Mouse (Mus musculus) cerebellum, adult 8-10 months (tissue): ENCODE measurements around the gene Mnt.

ENCODE experiments used
- DNase-seq: peaks from one replicate; pipeline ENCODE4 v3.0.0; 2022

Gene Mnt

DNA sequence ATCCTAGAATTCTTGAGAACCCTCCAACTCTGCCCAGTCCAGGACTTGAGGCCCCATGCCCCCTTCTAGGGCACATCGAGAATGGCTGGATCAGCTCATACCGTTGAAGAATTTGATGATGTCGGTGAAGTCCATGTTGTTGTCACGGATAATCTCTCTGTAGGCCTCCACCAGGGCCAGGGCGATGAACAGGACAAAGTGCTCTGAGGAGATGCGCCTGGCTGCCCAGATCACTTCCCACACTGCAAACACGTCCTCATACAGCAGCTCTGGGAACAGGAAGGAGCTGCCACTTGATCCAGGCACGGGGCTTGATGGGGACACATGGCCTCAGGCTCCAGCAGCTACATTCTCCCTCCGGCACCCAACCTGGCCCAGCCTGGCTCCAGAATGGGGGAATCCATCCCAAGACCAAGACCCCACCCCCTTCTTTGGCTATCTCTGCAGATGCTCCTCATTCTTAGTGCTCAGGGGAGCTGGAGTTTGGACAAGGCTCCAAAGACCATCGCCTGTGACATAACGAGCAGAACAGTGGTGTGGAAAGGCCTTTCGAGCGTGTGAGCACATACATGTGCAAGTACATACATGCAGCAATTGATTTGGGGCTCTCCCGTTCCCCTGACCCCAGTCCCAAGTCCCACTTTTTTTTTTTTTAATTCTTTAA is 20.4 kb downstream of the Mnt start:
- DNase-seq: no peak

DNA sequence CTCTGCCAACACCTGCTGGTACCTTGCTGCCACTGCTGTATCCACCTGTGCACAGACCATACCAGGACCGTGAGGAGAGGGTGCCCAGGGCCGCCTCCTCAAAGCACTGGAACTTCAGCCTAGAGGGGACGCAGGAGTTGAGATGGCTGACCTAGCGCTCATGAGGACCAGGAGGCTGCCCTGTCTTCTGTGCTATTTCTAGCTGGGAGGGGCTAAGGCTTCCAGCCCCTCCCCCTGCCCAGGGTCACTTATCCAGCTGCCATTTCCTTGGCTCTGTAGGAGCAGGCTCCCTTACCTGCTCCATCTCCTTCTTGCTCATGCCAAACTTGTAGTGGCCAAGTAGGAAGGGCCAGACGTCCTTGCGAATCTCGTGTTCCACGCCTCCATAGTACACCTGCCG is 27.0 kb downstream of the Mnt start:
- DNase-seq: no peak

DNA sequence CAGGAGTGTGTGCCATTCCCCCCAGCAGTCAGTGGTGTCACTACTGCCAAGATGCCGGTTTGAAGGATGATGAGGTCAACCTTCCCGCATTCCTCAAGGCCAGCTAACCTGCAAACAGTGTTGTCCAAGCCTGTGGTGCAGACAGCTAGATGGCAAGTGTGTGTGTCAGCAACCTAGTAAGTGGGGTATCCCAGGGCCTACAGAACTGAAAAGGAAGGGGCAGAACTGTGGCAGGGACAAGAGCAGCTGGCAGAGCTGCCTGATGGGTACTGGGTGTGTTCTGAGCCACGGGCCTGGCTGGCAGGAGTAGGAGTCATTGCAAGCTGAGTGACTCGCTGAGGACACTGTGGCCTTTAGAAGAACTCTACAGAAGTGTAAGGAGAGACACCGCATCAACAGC is 31.4 kb downstream of the Mnt start:
- DNase-seq: no peak

DNA sequence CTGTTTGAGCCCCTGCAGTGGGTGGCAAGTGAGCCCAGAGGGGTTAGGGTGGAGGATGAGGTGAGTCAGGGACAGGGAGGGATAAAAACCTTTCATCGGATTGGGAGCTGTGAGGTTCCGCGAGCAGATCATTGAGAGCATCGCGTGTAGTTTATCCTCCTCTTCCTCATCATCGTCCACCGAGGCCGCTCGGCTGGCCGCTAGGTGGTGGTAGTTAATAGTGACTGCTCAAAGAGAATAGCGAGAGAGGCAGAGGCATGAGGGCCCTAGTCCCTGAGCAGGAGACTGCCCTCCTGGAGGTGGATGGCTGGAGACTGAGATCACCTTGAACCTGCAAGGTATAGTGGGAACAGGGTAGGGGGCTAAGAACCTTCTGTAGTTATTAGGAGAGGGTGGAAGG is 32.8 kb downstream of the Mnt start:
- DNase-seq: no peak

DNA sequence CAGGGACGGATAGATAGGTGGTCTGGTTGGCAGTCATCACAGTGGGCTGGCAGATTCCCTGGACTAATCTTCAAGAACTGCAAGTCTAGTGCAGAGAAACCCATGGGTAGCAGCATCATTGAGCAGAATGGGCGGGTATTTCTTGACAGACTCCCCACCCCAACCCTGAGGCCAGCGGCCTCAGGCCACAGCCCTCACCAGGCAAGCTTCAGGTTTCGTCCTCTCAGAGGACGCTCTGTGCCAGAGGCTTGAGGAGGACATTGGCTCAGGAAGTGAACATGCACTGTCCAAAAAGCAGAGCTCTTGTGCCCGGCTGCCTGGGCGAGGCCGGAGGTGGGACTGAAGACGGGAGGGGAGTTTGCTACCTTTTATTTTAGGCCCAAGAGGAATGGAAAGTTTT is 33.7 kb downstream of the Mnt start:
- DNase-seq: no peak

DNA sequence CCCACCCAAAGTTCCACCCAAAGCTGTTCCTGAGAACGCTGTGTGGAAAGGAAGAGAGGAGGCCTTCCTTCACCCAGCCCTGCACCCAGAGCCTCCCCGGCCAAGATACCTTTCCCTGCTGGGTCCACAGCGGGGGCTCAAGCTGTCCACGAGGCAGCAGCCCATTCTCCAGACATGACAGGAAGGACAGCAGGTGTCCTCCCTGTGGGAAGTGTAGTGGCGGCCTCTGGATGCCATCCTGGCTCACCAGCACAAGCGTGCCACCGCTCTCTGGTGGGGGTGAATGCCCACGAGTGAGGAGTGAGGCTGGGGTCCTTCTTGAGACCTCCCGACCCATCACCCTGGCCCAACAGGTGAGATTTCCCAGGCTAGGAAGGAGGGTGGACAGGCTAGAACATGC is 34.5 kb downstream of the Mnt start:
- no peak for DNase-seq

DNA sequence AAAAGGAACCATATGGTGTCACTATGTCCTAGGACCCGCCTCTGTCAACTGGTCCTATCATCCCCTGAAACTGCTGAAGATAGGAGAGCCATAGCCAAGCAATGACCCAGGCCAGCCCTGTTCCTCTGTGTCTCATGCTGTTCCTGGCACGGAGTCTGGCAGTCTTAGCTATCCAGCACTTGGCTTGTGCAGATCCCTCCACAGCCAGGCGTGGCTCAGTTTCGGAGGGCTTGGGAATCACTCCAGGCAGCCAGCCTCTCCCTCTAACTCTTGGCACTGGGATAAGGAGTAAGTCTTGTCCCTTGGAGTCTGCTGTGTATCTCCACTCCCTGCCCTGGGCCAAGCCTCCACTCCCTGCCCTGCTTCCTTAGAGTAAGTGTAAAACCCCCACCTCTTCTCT is 35.9 kb downstream of the Mnt start:
- DNase-seq: peak; percentile 82

DNA sequence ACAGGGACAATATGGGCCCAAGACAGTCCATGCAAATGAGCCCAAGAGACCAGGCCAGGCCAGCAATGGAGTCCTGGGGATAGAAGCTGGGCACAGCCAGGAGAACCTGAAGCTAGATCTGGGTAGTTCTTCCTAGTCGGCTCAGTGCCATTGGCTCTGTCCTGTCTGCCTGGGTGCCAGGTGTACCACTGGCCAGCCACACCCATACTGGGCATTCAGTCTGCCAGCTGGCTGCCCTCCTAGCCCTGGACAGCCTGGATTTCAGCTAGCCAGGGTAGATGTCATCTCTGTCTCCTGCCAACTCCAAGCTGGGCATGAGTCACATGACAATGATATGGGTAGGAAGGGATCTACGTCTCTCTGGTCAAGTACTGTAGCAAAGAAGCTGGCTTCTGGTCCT is 36.5 kb downstream of the Mnt start:
- peak; percentile 90 for DNase-seq

DNA sequence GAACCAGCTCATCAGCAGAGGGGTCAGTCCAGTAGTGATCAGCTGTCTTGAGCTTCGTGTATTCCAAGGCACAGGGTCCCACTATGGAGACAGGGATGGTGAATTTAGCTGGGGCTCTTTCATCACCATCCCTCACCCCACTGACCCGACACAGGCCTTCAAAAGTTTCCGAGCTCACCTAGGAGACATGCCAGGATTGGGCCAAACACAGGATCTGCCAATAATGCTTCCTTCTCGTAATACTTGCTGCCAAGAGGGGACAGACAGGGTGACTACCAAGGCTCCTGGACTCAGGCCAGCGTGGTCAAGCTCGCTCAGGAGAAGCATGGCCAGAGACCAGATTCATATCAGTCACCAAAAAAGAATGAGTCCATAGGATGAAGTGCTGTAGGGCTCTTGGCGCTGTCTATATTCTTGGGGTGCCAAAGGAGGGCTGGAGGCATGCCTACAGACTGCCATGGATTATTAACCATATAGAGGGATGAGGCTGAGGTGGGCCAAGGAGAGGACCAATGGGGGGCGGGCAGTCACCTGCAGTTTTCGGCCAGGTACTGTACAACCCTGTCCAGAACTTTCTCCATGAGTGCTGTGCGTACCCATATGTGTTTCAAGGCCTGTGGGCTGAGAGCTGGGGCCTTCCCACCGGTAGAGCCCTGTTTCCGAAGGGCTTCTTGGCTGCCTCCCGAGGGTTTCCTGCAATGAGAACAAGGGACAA is 37.5 kb downstream of the Mnt start:
- peak; percentile 44 for DNase-seq

DNA sequence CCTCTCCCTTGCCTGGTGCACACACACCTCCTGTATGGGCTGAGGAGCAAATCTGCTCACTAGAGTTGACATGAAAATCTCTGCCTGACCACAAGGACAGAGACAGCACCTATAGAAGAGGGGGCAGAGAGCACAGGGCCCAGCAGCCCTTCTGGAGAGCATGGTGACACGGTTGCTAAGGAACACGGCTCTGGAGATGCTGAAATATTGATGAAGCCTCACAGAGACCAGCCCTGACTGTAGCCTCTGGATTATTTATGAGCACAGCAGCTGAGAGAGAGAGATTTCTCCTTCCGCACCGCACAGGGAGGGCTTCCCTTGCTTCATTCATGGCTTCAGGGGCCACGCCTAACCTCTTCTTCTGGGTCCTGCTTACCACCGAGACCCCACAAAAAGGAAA is 38.9 kb downstream of the Mnt start:
- DNase-seq: no peak

DNA sequence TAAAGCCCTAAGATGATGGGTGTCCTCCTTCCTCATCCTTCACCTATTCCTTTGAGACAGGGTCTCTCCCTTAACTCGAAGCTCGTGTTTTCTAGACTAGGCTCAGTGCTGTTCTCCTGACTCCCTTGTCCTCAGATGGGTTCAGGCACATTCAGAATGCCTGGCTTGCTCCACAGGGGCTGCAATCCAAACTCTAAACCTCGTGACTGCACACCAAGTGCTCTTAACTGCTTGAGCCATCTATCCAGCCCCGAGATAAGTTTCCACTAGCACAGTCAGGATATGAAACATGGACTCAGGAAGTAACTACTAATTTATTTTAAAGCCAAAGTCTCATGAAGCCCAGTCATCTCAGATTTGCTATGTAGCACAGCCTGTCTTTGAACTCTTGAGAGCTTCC is 39.8 kb downstream of the Mnt start:
- DNase-seq: no peak

DNA sequence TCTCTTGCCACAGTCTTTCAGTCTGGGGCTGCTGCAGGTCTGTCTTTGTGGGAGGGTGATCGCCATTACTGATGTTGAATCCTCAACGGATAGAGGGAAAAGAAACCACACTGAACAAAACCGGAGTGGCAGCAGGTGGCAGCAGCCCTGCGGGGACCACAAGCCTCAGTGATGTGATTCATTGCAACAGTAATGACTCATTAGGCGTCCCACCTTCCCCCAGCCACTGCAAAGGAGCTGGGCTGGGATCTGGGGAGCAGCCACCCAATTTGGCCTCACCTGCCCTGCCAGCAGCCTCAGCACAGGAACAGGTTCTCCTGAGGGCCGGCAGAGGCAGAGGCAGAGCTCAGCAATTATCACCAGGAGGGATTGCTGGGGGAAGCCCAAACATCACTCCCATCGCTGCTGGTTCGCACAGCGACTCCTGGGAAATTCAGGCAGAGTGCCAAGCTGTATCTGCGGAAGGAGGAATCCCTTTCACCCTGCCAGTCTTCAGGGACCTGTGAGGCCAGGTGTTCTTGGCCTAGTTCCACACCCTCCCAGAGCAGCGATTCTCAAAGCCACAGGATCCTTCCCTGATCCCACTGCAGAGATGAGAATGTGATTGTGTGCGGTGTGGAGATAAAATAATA is 40.4 kb downstream of the Mnt start:
- no peak for DNase-seq

DNA sequence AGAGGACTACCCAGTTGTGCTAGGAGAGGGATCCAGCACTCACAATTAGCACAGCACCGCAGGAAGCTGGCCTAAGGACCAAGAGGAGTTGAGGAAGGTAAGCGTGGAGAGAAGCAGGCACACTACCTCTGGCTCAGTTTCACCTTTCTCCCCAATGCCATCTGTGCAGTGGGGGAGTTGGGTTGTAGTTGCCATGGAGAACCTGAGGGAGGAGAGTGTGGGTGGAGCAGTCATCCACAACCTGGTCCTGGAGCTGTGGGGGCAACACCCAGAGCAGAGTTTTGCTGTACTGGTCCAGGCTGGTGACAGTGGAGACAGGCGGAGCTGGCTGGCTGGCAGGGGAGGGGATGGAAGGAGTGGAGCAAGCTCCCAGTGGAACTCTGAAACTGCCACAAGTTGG is 43.9 kb downstream of the Mnt start:
- peak; percentile 33 for DNase-seq

DNA sequence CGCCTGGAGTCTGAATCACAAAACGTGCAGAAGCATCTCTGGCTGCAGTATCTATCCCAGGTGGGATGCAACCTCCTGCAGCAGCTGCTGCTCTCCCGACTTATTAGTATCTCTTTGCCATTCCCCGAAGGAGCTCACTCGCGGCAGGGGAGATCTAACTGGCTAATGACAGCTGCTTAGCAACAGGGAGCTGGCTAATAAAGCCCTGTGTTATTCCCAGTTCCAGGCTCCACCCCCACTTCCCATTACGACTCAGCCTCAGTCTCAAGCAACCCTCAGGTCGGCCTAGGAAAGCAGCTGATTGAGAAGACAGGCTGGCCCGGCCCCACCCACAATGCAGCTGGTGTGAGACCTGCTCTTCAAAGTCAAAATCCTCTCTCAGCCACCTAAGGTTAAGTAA is 46.1 kb downstream of the Mnt start:
- peak; percentile 59 for DNase-seq

DNA sequence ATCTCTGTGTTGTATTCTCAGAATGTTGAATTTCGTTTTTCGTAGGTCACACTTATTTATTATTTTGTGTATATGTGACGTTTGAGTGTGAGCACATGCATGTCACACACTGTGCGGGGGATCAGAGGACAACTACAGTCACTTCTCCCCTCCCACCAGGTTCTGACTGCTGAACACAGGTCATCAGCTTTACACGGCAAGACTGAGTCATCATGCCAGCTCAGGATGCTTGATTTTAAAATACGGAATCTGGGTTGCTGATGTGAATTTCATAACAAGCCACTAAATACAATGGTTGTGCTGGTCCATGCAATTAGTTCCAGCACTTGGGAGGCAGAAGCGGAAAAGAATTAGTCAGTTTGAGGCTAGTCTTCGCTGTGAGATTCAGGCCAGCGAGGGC is 50.3 kb downstream of the Mnt start:
- DNase-seq: no peak

DNA sequence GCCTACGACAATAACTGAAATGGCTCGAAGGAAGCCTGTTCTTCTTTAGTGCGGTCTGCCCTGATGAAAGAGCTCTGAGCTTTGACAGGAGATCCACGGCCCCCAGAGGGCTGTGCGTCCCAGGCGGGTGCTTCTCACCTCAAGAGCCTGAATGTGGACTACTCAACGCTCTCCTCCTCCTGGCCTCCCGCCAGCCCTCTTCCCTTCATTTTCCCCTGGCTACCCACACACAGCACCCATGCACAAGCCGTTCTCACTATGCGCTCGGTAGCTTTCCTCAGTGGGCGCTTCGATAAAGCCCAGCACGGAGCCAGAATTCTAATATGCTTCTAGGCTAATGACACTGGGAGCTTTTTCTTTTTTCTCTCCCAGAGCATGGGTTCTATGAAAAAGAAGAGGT is 51.3 kb downstream of the Mnt start:
- no peak for DNase-seq

DNA sequence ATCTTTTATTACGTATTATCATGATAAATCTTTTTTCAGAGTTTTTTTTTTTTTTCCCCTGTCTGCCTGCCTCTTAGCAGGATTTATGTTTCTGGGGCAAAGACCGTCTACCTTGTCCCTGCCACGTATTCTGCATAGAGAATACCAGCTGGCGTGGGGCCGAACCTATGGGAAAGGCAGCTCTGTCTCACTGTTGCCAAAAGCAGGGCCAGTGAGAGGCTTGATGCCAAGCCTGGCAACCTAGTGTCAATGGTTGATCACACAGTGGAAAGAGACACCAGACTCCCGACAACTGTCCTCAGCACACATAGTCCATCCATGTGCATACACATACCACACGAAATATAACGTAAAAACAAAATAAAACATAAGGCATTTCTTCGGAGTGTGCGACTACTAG is 52.4 kb downstream of the Mnt start:
- peak; percentile 60 for DNase-seq

DNA sequence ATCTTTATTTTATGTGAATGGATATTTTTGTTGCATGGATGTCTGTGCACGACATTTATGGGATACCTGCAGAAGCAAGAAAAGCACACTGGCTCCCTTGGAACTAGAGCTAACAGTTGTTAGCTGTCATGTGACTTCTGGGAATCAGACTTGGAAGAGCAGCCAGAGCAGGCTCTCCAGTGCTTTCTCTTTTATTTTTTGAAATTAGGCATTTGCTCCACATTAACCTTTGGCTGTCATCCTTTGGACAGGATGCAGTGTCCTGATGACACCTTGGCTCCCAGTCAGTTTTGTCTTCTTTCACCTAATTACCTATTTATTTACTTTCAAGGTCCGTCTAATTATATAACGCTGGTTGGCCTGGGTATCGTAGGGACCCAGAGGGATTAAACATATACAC is 63.9 kb downstream of the Mnt start:
- DNase-seq: no peak
